Mouse (Mus musculus) heart, embryonic 15.5 days (tissue): ENCODE results near the gene Arhgap21. TPM values are rescaled to one million over a fixed set of nuclear protein-coding genes. Genes with fewer than 3 reads are reported as not detected.

Experiments
- ATAC-seq: fragments of 200-750 bp; cut with Nextera tagmentation; replicated peaks from 2 replicates; pipeline ENCODE4 v1.8.0; 2017; ENCODE audit warnings: low read depth, moderate TSS enrichment; ENCODE audit not compliant: insufficient number of reproducible peaks, insufficient read depth, low FRiP score
- H3K27ac ChIP-seq: fragments of 300-500 bp; sonication (generic); 2 replicates; pipeline ENCODE4 v1.5.1; 2015; ENCODE audit warnings: mild to moderate bottlenecking, inconsistent platforms
- H3K27me3 ChIP-seq: fragments of 300-500 bp; sonication (generic); 2 replicates; pipeline ENCODE4 v1.6.1; 2015; ENCODE audit warnings: inconsistent platforms
- H3K36me3 ChIP-seq: fragments of 300-500 bp; sonication (generic); 2 replicates; pipeline ENCODE4 v1.6.1; 2015; ENCODE audit warnings: mild to moderate bottlenecking, inconsistent platforms
- H3K4me1 ChIP-seq: fragments of 300-500 bp; sonication (generic); replicated peaks from 2 replicates; pipeline ENCODE4 v1.6.1; 2015; ENCODE audit warnings: inconsistent platforms
- H3K4me2 ChIP-seq: fragments of 300-500 bp; sonication (generic); 2 replicates; pipeline ENCODE4 v1.6.1; 2015; ENCODE audit warnings: inconsistent platforms, mild to moderate bottlenecking, moderate library complexity
- H3K4me3 ChIP-seq: fragments of 300-500 bp; sonication (generic); 2 replicates; pipeline ENCODE4 v1.5.1; 2015; ENCODE audit warnings: mild to moderate bottlenecking, inconsistent platforms
- H3K9ac ChIP-seq: fragments of 300-500 bp; sonication (generic); 2 replicates; pipeline ENCODE4 v1.6.1; 2015; ENCODE audit warnings: mild to moderate bottlenecking, inconsistent platforms
- H3K9me3 ChIP-seq: fragments of 300-500 bp; sonication (generic); replicated peaks from 2 replicates; pipeline ENCODE4 v1.6.1; 2016; ENCODE audit warnings: inconsistent platforms
- WGBS: fragments of 180-500 bp; shearing (Covaris S2); methylation state at CpG from one replicate; pipeline ENCODE4 v1.1.7; 2015; ENCODE audit warnings: mixed read lengths; 5-methylcytosine and 5-hydroxymethylcytosine counted together
- polyA plus RNA-seq: library from polyadenylated mRNA; unstranded; fragments of >200 nt; fragmentation: Nextera tagmentation; extraction: Ambion mirVana; gene quantifications from 2 replicates; pipeline ENCODE4 v1.2.1, GENCODE M21; 2015

Gene Arhgap21
- polyA plus RNA-seq, 1 experiment from 2014 or later, result 17.2 TPM

DNA sequence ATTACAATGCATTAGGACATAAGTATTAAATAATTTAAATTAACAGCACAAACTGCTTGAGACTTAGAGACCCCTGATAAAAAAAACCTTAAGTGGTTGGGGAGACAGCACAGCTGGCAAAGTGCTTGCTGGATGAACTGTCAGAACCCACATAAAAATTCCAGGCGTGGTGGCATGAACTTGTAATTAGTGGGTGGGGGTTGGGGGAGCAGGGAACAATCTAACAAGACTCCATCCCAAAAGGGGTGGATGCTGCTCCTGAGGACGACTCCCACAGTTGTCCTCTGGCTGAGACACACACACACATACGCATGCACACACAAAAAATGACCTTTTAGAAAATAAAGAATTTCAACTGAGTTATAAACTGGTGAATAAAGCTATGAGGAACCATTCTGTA lies 79.9 kb downstream of the Arhgap21 start:
- Histone ChIP-seq H3K9ac (no peak overlapping the region), H3K4me3 (no peak overlapping the region), H3K36me3 (peaks cover 13% of the 10 kb centered on the region; the same call in 1 of the 2 replicates), H3K9me3 (no peaks in the 10 kb centered on the region), H3K27ac (no peak overlapping the region), H3K27me3 (no peaks in the 10 kb centered on the region), H3K4me1 (no peaks in the 10 kb centered on the region), H3K4me2 (no peak overlapping the region)
- WGBS, result 73% methylated on average over 3 of the region's 3 CpGs
- ATAC-seq, result no peak

DNA sequence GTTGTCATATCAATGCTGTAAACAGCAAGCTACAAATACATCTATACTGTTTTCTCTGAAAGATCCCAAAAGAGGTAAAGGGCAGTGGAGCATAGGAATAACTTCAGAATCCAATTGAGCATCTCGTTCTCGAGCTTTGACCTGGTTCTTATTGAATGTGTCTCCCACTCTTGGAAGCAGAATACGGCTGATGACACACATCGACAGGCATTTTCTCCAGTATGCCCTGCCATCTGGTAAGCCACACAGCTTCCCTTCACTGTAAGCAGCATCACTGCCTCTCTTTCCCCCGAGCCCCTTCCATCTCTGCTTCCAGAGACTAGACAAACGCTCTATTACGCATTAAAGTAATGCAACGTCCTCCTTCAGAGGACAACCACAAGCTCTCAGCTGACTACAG lies 85.4 kb downstream of the Arhgap21 start:
- WGBS, result 71% methylated on average over 8 of the region's 8 CpGs
- Histone ChIP-seq H3K36me3 (peaks cover 41% of the 10 kb centered on the region), H3K4me1 (no peaks in the 10 kb centered on the region), H3K9me3 (no peaks in the 10 kb centered on the region), H3K27ac (no peak overlapping the region), H3K27me3 (no peaks in the 10 kb centered on the region), H3K4me2 (no peak overlapping the region), H3K4me3 (no peak overlapping the region), H3K9ac (no peak overlapping the region)
- no peak for ATAC-seq

DNA sequence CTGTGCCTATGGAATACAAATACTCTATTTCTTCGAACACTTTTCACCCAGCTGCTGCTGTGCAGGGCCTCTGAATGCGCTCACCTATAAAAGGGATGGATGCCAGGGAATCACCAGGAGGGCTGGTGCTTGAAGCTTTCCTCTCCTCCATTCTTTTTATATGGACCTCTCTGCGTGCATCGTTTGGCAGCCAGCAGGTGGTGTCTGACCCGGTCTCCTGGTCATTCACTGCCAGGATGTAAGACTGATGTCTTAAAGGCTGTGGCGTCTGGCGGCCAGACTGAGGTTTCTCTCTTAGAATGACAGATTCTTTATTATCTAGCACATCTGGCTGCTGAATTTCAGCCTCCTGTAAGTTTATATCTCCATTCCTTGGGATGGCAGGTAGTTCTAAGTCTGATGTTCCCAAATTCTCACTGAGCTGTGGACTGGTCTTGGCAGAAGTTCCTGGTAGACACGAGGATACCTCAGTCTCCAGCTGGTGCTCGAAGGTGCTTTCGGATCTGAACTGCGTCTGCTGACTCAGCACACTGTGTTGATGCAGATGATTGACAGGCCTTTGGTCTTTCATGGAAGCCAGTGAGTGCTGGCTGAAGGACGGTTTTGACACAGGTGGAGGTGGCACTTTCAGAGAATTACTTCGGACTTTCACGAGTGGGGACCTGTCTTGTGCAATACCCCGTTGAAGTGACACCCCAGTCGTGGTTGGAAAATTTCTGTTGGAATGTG lies 88.6 kb downstream of the Arhgap21 start:
- peaks cover 37% of the 10 kb centered on the region for H3K36me3 ChIP-seq
- WGBS, result 83% methylated on average over 16 of the region's 16 CpGs
- no peaks in the 10 kb centered on the region for H3K27me3 ChIP-seq
- no peak overlapping the region for H3K9ac ChIP-seq
- no peak overlapping the region for H3K4me2 ChIP-seq
- H3K27ac ChIP-seq, result no peak overlapping the region
- no peaks in the 10 kb centered on the region for H3K9me3 ChIP-seq
- no peaks in the 10 kb centered on the region for H3K4me1 ChIP-seq
- no peak for ATAC-seq
- H3K4me3 ChIP-seq, result no peak overlapping the region

DNA sequence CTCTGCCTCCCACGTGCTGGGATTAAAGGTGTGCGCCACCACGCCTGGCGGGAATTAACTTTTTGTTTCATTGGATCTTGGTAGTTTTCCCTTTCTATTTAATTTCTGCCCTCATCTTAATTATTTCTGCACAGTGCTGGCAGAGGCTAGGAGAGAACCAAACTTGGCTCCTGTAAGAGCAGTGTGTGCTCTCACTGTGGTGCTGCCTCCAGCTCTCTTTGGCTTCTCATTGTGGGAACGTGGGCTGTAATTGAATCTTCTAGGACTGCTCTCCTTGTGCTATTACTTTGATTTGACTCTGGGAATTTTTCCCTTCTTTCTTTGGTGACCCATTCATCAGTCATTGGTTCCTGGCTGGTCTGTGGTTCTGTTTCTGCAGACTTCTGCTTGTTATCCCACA lies 94.1 kb downstream of the Arhgap21 start:
- H3K4me1 ChIP-seq, result peaks cover 2% of the 10 kb centered on the region

DNA sequence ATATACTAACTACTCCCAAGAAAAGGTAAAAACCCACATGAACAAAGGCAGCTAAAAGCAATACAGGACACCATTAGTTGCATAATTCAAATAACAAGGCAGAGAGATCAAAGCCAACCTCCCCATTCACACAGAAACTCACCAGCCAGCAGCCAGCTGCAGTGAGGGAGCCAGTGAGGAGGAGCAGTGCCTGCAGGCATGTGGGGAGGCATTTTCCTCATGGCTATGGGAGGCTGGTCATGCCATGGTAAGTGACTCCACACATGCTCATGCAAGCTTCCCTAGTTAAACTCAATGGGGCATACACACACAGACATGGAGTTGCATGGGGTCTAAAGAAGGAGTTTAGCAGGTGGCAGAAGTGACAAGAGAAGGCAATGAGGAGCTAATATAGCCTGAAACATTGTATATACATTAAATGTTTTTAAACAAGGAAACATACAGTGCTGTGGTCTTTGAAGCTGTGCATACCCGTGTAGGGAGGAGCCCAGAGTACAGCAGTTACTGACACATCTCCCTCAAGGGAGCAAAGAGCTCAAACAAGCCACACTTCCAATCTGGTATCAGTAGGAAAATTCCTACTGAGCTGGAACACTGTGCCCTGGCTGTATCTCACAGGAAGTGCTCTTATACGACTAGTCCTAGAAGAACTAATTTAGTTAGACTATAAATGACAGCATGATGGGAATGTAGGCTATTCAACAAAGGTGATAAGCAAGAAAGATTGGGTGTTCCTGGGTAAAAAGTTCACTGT lies 99.3 kb downstream of the Arhgap21 start:
- ATAC-seq, result no peak
- Histone ChIP-seq H3K4me3 (no peak overlapping the region), H3K36me3 (peaks cover 31% of the 10 kb centered on the region), H3K4me2 (no peak overlapping the region), H3K9ac (no peak overlapping the region), H3K9me3 (no peaks in the 10 kb centered on the region), H3K27me3 (no peaks in the 10 kb centered on the region), H3K4me1 (peaks cover 10% of the 10 kb centered on the region), H3K27ac (peak overlapping the region; percentile 1)
- WGBS, result 16% methylated on average over 2 of the region's 2 CpGs

More for the DNA sequence above, 94.1 kb downstream of the Arhgap21 start:
- Histone ChIP-seq H3K9me3 (no peaks in the 10 kb centered on the region), H3K4me3 (no peak overlapping the region), H3K36me3 (peaks cover 32% of the 10 kb centered on the region), H3K4me2 (no peak overlapping the region), H3K27ac (no peak overlapping the region), H3K27me3 (no peaks in the 10 kb centered on the region), H3K9ac (no peak overlapping the region)
- WGBS, result 94% methylated on average over 5 of the region's 5 CpGs
- ATAC-seq, result no peak

DNA sequence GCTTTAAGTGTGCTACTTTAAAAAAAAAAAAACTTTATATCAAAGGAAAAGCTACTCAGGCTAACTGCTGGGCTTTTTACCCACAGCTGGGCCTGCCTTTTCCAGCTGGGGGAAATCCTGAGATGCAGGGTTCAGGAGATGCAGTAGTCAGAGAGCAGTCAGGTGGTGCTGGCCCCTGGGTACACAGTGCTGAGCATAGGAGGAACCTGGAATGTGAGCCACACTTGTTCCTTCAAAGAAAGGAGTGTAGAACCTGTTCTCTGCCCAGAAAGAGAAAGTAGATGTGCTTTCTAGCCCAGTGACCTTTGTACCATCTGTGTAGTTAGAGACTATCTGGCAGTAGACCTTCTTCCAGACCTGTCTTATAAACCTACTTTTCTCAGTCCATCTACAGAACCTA lies 100.6 kb downstream of the Arhgap21 start:
- Histone ChIP-seq H3K4me3 (no peak overlapping the region), H3K9ac (no peak overlapping the region), H3K4me1 (peaks cover 10% of the 10 kb centered on the region), H3K9me3 (no peaks in the 10 kb centered on the region), H3K27ac (no peak overlapping the region), H3K4me2 (no peak overlapping the region), H3K36me3 (peaks cover 33% of the 10 kb centered on the region), H3K27me3 (no peaks in the 10 kb centered on the region)
- no peak for ATAC-seq

DNA sequence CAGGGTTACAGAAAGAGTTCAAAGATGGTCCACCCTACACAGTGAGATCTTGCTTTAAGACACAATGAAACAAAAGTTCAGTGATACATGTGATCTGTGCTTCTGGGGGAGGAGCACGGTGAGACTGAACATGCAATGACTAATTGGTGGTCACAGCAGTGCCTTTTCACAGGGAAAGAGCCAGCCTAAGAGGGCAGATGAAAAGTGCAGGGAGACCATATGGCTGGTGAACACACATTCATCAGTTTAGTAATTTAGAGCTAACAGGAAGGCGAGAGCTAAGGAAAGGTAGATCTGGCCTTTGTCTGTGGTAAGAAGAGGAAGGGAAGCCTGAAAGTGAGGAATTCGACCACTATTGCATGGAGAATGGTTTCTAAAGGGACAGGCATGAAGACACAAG lies 102.9 kb downstream of the Arhgap21 start:
- WGBS, result 85% methylated on average over 3 of the region's 3 CpGs
- Histone ChIP-seq H3K4me1 (peaks cover 10% of the 10 kb centered on the region), H3K4me3 (no peak overlapping the region), H3K27me3 (no peaks in the 10 kb centered on the region), H3K36me3 (peaks cover 47% of the 10 kb centered on the region), H3K27ac (no peak overlapping the region), H3K9me3 (no peaks in the 10 kb centered on the region), H3K4me2 (no peak overlapping the region), H3K9ac (no peak overlapping the region)
- ATAC-seq, result no peak

DNA sequence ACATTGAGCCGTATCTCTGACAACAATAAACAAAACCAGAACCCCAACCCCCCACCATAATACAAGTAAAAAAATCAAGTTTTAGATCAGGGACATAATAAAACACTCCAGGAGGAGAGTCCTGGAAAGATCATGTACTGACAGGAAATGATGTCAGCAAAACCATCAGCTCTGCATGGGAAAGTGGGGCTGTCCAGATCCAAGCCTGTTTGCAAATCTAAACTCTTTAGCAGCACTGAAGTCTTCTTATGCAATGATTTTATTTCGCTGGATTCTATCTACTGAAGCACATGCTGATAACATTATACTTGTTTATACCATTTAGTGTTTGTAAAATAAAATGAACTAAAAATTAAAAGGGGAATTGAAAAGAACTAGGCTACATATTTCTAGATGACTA lies 104.1 kb downstream of the Arhgap21 start:
- no peak for ATAC-seq
- H3K27ac ChIP-seq, result no peak overlapping the region
- no peaks in the 10 kb centered on the region for H3K27me3 ChIP-seq
- H3K4me3 ChIP-seq, result no peak overlapping the region
- WGBS, result 88% methylated on average over 2 of the region's 2 CpGs
- H3K4me1 ChIP-seq, result peaks cover 7% of the 10 kb centered on the region
- H3K9me3 ChIP-seq, result no peaks in the 10 kb centered on the region
- H3K9ac ChIP-seq, result no peak overlapping the region
- H3K4me2 ChIP-seq, result no peak overlapping the region
- H3K36me3 ChIP-seq, result peaks cover 58% of the 10 kb centered on the region

DNA sequence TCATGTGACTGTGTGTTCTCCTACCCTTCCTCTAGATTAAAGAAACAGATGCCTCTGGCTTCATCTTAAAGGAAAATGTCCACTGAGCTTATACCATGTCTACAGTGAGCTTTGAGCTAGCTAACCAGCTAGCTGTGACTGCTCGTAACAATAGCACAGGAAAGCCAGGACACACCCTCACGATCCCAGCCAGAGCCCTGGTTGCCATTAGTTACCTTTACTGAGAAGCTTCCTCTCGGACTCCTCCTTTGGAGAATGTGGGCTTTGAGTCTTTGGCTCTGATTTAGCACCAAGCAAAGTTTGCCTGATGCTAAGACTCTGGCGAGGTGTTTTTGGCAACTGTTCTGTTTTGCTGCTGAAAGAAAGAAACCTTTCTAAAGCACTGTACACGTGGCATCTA lies 107.9 kb downstream of the Arhgap21 start:
- ATAC-seq, result no peak

DNA sequence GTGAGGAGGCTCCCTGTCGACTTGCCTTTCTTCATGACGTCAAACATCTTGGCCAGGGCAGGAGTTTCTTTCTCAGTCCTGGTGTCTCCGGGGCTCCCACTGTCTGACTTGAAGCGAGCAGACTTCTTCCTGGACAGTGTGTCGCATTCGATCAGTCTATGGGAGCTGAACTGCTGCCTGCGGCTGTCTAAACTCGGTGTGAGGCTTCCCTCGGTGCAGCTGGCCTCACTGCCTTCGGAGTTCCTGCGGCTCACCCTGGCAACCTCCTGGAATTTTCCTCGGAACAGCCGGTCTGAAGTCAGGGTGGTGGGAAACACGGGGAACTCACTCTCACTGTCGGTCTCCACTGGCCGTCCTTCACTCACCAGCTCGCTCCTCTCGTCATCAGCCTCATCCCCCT lies 119.3 kb downstream of the Arhgap21 start:
- peaks cover 73% of the 10 kb centered on the region for H3K36me3 ChIP-seq
- H3K4me3 ChIP-seq, result no peak overlapping the region
- H3K27me3 ChIP-seq, result no peaks in the 10 kb centered on the region
- H3K9me3 ChIP-seq, result no peaks in the 10 kb centered on the region
- no peak for ATAC-seq
- WGBS, result 82% methylated on average over 18 of the region's 18 CpGs
- no peak overlapping the region for H3K27ac ChIP-seq
- no peak overlapping the region for H3K4me2 ChIP-seq
- no peaks in the 10 kb centered on the region for H3K4me1 ChIP-seq
- H3K9ac ChIP-seq, result no peak overlapping the region

More for the DNA sequence above, 107.9 kb downstream of the Arhgap21 start:
- Histone ChIP-seq H3K27me3 (no peaks in the 10 kb centered on the region), H3K4me1 (no peaks in the 10 kb centered on the region), H3K36me3 (peaks cover 76% of the 10 kb centered on the region), H3K9me3 (no peaks in the 10 kb centered on the region), H3K4me3 (no peak overlapping the region), H3K4me2 (no peak overlapping the region), H3K27ac (no peak overlapping the region), H3K9ac (no peak overlapping the region)
- 80% methylated on average over 5 of the region's 5 CpGs for WGBS

DNA sequence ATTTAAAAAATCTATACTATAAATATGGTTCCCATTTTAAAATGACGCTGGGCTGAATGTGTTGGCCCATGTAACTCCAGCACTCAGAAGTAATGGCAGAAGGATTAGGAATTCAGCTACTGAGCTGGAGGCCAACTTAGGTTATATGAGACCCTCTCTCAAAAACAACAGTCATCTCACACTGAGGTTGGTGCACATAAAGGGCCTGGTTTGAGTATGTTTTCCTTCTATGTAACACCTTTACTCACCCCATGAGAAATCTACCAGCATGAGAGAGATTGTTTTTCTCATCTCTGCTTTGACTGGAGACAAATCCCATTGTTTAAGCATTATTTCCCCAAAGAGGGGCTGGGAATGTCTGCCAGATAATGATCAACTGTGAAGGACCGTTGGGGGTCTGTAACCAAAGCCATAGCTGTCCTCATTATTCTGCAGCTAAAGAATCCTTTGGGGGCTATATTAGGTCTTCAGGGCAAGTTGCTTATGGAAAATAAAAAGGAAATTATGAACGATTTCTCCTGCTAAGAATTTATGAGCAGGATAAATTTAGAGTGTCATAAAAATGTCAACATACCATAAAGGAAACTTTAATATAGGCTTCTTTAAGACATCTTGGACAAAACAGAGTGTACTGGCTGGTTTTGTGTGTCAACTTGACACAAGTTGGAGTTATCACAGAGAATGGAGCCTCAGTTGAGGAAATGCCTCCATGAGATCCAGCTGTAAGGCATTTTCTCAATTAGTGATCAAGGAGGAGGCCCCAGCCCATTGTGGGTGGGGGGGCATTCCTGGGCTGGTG lies 136.9 kb downstream of the Arhgap21 start:
- Histone ChIP-seq H3K27me3 (no peaks in the 10 kb centered on the region), H3K4me3 (no peak overlapping the region), H3K9ac (no peak overlapping the region), H3K27ac (no peak overlapping the region), H3K4me2 (no peak overlapping the region), H3K4me1 (no peaks in the 10 kb centered on the region), H3K36me3 (no peaks in the 10 kb centered on the region), H3K9me3 (no peaks in the 10 kb centered on the region)
- ATAC-seq, result no peak
- 80% methylated on average over 3 of the region's 3 CpGs for WGBS
